Mouse (Mus musculus) heart, postnatal 0 days (tissue): ENCODE results near the gene Gm14443. TPM values are rescaled to one million over a fixed set of nuclear protein-coding genes. Genes with fewer than 3 reads are reported as not detected.
A peak's percentile ranks its signal among the peaks of the same experiment; 100 is the strongest.
"Not testable (repeated sequence)": the region's sequence is repeated elsewhere in the genome, so short reads cannot be mapped to it uniquely, and the experiment has no call there.

Experiments used
- ATAC-seq: fragments of 200-750 bp; cut with Nextera tagmentation; 2 replicates; pipeline ENCODE4 v1.8.0; 2017; ENCODE audit warnings: low read depth, moderate number of reproducible peaks, moderate library complexity; ENCODE audit not compliant: insufficient read depth
- DNase-seq: peaks from one replicate; pipeline ENCODE4 v3.0.0-alpha.2; 2016; ENCODE audit warnings: low spot score
- H3K27ac ChIP-seq: fragments of 300-500 bp; sonication (generic); 2 replicates; pipeline ENCODE4 v1.5.1; 2014; ENCODE audit warnings: low read depth, mild to moderate bottlenecking
- H3K27me3 ChIP-seq: fragments of 300-500 bp; sonication (generic); 2 replicates; pipeline ENCODE4 v1.6.1; 2014; ENCODE audit warnings: low read length, mixed read lengths; ENCODE audit not compliant: control insufficient read depth, insufficient read depth
- H3K36me3 ChIP-seq: fragments of 300-500 bp; sonication (generic); replicated peaks from 2 replicates; pipeline ENCODE4 v1.6.1; 2014; ENCODE audit warnings: low read length, mixed read lengths; ENCODE audit not compliant: control insufficient read depth, insufficient read depth
- H3K4me1 ChIP-seq: fragments of 300-500 bp; sonication (generic); 2 replicates; pipeline ENCODE4 v1.6.1; 2014; ENCODE audit warnings: antibody characterized with exemption; ENCODE audit not compliant: control insufficient read depth, insufficient read depth
- H3K4me2 ChIP-seq: fragments of 300-500 bp; sonication (generic); 2 replicates; pipeline ENCODE4 v1.6.1; 2014; ENCODE audit warnings: low read depth, mild to moderate bottlenecking, low read length, moderate library complexity
- H3K4me3 ChIP-seq: fragments of 300-500 bp; sonication (generic); 2 replicates; pipeline ENCODE4 v1.5.1; 2014; ENCODE audit warnings: low read depth, low read length
- H3K9ac ChIP-seq: fragments of 300-500 bp; sonication (generic); replicated peaks from 2 replicates; pipeline ENCODE4 v1.6.1; 2014; ENCODE audit warnings: low read depth, low read length, mixed read lengths
- H3K9me3 ChIP-seq: fragments of 300-500 bp; sonication (generic); replicated peaks from 2 replicates; pipeline ENCODE4 v1.6.1; 2016; ENCODE audit warnings: low read length; ENCODE audit not compliant: control insufficient read depth
- CTCF ChIP-seq: IDR thresholded peaks from 2 replicates; pipeline ENCODE4 v1.5.1; 2016; ENCODE audit warnings: antibody characterized with exemption, control low read depth, low read depth
- EP300 ChIP-seq: IDR thresholded peaks from 2 replicates; pipeline ENCODE4 v1.6.1; 2016; ENCODE audit warnings: antibody characterized with exemption, low read depth
- WGBS: fragments of 180-500 bp; shearing (Covaris S2); extraction: QIAGEN DNeasy Blood & Tissue Kit; methylation state at CpG from one replicate; pipeline ENCODE4 v1.1.7; 2014; 5-methylcytosine and 5-hydroxymethylcytosine counted together
- polyA plus RNA-seq: library from polyadenylated mRNA; unstranded; fragments of >200 nt; fragmentation: Nextera tagmentation; extraction: Ambion mirVana; gene quantifications from 2 replicates; pipeline ENCODE4 v1.2.1, GENCODE M21; 2015
- total RNA-seq: library from RNA; depleted of rRNA; stranded (reverse); fragments of >200 nt; gene quantifications from 2 replicates; pipeline ENCODE4 v1.2.3, GENCODE M21; 2014; ENCODE audit warnings: low replicate concordance

Gm14443 gene
- total and polyA plus RNA-seq, 2 experiments from 2014 or later: 0.16 to 7.5 TPM

GRCm38 (mm10) chr2:175172123-175172522 lies 3.5 kb downstream of the Gm14443 start:
- 76% methylated on average over 3 of the region's 3 CpGs for WGBS
- Histone ChIP-seq H3K9ac (no peak overlapping the region), H3K4me1 (no peaks in the 10 kb centered on the region), H3K27me3 (no peaks in the 10 kb centered on the region), H3K36me3 (no peaks in the 10 kb centered on the region), H3K9me3 (no peaks in the 10 kb centered on the region), H3K4me2 (no peak overlapping the region), H3K27ac (no peak overlapping the region), H3K4me3 (no peak overlapping the region)
- ATAC-seq (no peak), DNase-seq (no peak)
- TF ChIP-seq EP300: no peak

GRCm38 (mm10) chr2:175166870-175167269 lies 8.8 kb downstream of the Gm14443 start:
- not testable (repeated sequence) for H3K36me3 ChIP-seq, H3K4me3 ChIP-seq, H3K9me3 ChIP-seq, DNase-seq, ATAC-seq, H3K4me2 ChIP-seq, H3K27ac ChIP-seq, H3K4me1 ChIP-seq, H3K9ac ChIP-seq, H3K27me3 ChIP-seq
- WGBS: 67% methylated on average over 2 of the region's 2 CpGs

GRCm38 (mm10) chr2:175165110-175165509 lies 10.6 kb downstream of the Gm14443 start:
- not testable (repeated sequence) for H3K9ac ChIP-seq, H3K4me2 ChIP-seq, H3K27me3 ChIP-seq, H3K4me1 ChIP-seq, H3K27ac ChIP-seq, H3K9me3 ChIP-seq, H3K4me3 ChIP-seq, H3K36me3 ChIP-seq, DNase-seq, ATAC-seq
- 90% methylated on average over 12 of the region's 12 CpGs for WGBS

- not testable (repeated sequence) for H3K4me2 ChIP-seq, H3K4me1 ChIP-seq, H3K9me3 ChIP-seq, DNase-seq, H3K27ac ChIP-seq, H3K9ac ChIP-seq, H3K4me3 ChIP-seq, ATAC-seq, H3K36me3 ChIP-seq, H3K27me3 ChIP-seq
- WGBS: 83% methylated on average over 4 of the region's 4 CpGs
These were observed 14.2 kb downstream of the Gm14443 start for GRCm38 (mm10) chr2:175161438-175161837.

GRCm38 (mm10) chr2:175158642-175159041 lies 17.0 kb downstream of the Gm14443 start:
- H3K27me3 ChIP-seq: no peaks in the 10 kb centered on the region
- DNase-seq (no peak), ATAC-seq (no peak)
- 64% methylated on average over 3 of the region's 3 CpGs for WGBS
- H3K36me3 ChIP-seq: no peaks in the 10 kb centered on the region
- no peak overlapping the region for H3K9ac ChIP-seq
- H3K9me3 ChIP-seq: peaks cover 3% of the 10 kb centered on the region; the same call in 1 of the 2 replicates
- no peak overlapping the region for H3K4me3 ChIP-seq
- H3K4me1 ChIP-seq: no peaks in the 10 kb centered on the region
- no peak overlapping the region for H3K4me2 ChIP-seq
- no peak overlapping the region for H3K27ac ChIP-seq
- TF ChIP-seq CTCF (no peak), EP300 (no peak)

- H3K27me3 ChIP-seq: no peaks in the 10 kb centered on the region
- H3K4me3 ChIP-seq: no peak overlapping the region
- DNase-seq (no peak), ATAC-seq (no peak)
- no peak overlapping the region for H3K4me2 ChIP-seq
- TF ChIP-seq CTCF (no peak), EP300 (no peak)
- no peaks in the 10 kb centered on the region for H3K36me3 ChIP-seq
- no peaks in the 10 kb centered on the region for H3K4me1 ChIP-seq
- no peak overlapping the region for H3K27ac ChIP-seq
- 84% methylated on average over 13 of the region's 13 CpGs for whole genome bisulfite sequencing
- no peak overlapping the region for H3K9ac ChIP-seq
- H3K9me3 ChIP-seq: peaks cover 3% of the 10 kb centered on the region; the same call in 1 of the 2 replicates
These were observed 19.0 kb downstream of the Gm14443 start for GRCm38 (mm10) chr2:175156696-175157095.

- not testable (repeated sequence) for H3K27me3 ChIP-seq, H3K9me3 ChIP-seq, H3K27ac ChIP-seq, H3K36me3 ChIP-seq, H3K4me1 ChIP-seq, ATAC-seq, DNase-seq
- 25% methylated on average over 1 of the region's 2 CpGs for WGBS
- Histone ChIP-seq H3K4me3 (peak within 1 kb of the TSS; percentile 54), H3K4me2 (peak within 1 kb of the TSS; percentile 53), H3K9ac (peak within 1 kb of the TSS; percentile 33; the same call in 1 of the 2 replicates)
These were observed 33.7 kb downstream of the Gm14443 start, which contains the start of gene Gm14399 for GRCm38 (mm10) chr2:175141993-175142295. TSS of gene Gm14399 (minus strand) at chr2:175142012.

GRCm38 (mm10) chr2:175141118-175141992 lies 34.3 kb downstream of the Gm14443 start:
- not testable (repeated sequence) for H3K27ac ChIP-seq, H3K9me3 ChIP-seq, H3K4me1 ChIP-seq, H3K27me3 ChIP-seq, DNase-seq, ATAC-seq, H3K36me3 ChIP-seq
- Histone ChIP-seq H3K4me2 (peak overlapping the region; percentile 53), H3K4me3 (peak overlapping the region; percentile 54), H3K9ac (peak overlapping the region; percentile 33; the same call in 1 of the 2 replicates)
- 6% methylated on average over 19 of the region's 25 CpGs for WGBS
